Mouse (Mus musculus): ENCODE results near the gene Gm14862. TPM values are rescaled to one million over a fixed set of nuclear protein-coding genes. Genes with fewer than 3 reads are reported as not detected.
"Not testable (repeated sequence)": the region's sequence is repeated elsewhere in the genome, so short reads cannot be mapped to it uniquely, and the experiment has no call there.

Gene Gm14862
- not detected for total RNA-seq (2021)
- long read RNA-seq = 0 reads

DNA sequence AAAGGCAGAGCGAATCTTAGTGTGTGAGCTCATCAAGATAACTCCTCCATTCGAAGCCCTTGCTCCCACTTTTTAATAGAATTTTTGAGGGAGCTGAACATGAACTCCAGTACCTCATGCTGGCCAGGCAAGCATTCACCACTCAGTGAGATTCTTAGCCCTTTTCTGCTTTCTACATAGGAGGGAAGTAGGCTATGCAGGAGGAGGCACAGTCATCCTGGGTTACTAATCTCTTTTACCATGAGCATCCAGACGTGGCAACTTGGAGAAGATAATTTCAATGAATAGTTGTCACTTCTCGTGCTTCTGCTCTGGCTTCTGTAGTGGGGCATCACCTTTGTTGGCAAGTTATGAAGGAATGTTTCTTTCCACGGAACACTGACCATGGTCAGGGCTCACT lies at the start of gene Gm14862:
Gm14862 (minus strand) TSS at position 134 of the 400 bp plus-strand sequence.
- DNase-seq (ENCODE audit: low spot score in 2 of 2) = no peak

- no peak for DNase-seq (ENCODE audit: low spot score in 2 of 2)
Observed at GRCm38 (mm10) chrX:9303455-9303854, 46.8 kb upstream of the Gm14862 start.

- no peak for DNase-seq (ENCODE audit: low spot score in 2 of 2)
Observed at GRCm38 (mm10) chrX:9302791-9303190, 46.1 kb upstream of the Gm14862 start.

- no peak for DNase-seq (ENCODE audit: low spot score in 2 of 2)
Observed at GRCm38 (mm10) chrX:9298413-9298864, 41.7 kb upstream of the Gm14862 start.

DNA sequence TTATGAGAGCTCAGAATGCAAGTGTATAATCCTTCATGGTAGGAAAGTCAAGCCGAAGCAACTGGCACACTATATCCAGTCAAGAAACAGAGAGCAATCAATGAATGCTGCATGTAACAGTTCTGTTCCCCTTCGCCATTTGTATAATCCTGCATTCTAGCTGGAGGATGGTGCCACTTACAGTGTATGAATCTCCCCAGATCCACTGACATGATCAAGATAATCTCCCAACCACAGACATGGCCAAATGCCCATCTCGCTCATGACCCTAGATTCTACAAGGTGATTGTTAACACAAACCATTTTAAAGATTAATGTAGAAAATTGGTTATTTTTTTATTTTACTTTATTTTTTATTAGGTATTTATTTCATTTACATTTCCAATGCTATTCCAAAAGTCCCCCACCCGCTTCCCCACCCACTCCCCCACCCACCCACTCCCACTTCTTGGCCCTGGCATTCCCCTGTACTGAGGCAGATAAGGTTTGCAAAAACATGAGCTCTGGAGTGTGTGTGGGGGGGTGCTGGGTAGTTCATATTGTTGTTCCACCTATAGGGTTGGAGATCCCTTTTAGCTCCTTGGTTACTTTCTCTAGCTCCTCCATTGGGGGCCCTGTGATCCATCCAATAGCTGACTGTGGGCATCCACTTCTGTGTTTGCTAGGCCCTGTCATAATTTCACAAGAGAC lies 36.6 kb upstream of the Gm14862 start:
- DNase-seq (ENCODE audit: low spot score in 2 of 2) = not testable (repeated sequence)

- DNase-seq (ENCODE audit: low spot score in 2 of 2) = not testable (repeated sequence)
Observed at GRCm38 (mm10) chrX:9283464-9283863, 26.8 kb upstream of the Gm14862 start, which contains the start of gene H2al1m. TSS of gene H2al1m (plus strand) at chrX:9283764.

- no peak for DNase-seq (ENCODE audit: low spot score in 2 of 2)
Observed at GRCm38 (mm10) chrX:9274321-9274720, 17.6 kb upstream of the Gm14862 start.

GRCm38 (mm10) chrX:9273377-9274002 lies 16.8 kb upstream of the Gm14862 start:
- DNase-seq (ENCODE audit: low spot score in 2 of 2) = no peak

DNA sequence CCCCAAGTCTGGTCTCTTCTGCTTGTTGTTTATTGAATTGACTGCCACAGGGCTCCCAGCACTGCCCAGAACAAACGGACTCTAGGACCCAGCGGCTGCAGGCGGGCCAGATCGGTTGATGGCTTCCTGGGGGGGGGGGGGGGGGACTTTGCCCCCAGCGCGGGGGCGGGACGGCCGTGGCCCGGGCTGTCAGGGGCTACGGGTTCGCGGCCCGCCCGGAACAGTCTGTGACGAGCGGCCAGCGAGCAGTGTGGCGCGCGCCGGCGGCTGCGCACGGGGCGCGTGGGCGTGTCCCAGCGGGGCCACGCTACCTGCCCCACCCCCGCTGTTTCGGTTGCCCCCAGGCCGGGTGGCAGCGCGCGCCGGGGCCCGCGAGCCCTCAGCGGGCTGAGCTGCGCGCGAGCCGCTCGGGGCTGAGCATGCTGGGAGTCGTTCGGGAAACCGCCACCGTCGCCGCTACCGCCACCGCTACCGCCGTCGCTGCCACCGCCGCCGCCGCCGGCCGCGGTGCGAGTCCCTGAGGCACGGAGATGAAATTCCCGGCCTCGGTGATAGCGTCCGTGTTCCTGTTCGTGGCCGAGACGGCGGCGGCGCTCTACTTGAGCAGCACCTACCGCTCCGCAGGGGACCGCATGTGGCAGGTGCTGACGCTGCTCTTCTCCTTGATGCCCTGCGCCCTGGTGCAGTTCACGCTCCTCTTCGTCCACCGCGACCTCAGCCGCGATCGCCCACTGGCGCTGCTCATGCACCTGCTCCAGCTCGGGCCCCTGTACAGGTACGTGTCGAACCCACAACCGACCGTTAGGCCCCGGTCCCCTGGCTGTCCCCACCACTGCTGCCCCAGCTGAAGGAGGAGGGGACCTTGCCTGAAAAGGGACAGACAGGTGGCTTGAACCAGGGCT lies 16.0 kb upstream of the Gm14862 start, which contains the start of gene Xk:
Xk (plus strand) TSS at position 297 of the 902 bp plus-strand sequence.
- DNase-seq (ENCODE audit: low spot score in 2 of 2) = peak; percentile 5 to 35

GRCm38 (mm10) chrX:9271947-9272459 lies 15.3 kb upstream of the Gm14862 start:
- no peak for DNase-seq (ENCODE audit: low spot score in 2 of 2)

GRCm38 (mm10) chrX:9271112-9271511 lies 14.4 kb upstream of the Gm14862 start:
- DNase-seq (ENCODE audit: low spot score in 2 of 2) = no peak

DNA sequence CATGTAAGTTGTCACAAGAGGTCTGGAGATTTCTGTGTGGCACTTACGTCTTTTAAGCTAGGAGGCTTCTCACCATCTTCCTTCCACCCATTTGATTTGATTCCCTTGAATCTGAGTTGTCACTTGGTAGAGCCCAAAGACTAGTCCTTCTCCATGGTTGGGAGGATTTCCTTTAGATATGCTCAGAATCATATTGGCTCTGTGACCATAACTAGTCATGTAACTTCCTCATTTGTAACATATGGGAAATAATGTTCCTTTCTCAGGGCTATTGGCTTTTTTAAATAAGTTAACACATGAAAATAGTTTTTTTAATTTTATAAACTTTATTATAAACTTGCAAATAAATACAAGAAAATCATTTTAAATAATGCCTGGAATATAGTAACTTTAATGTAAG lies 2.6 kb upstream of the Gm14862 start:
- DNase-seq (ENCODE audit: low spot score in 2 of 2) = no peak

GRCm38 (mm10) chrX:9257831-9258230 lies 1.1 kb upstream of the Gm14862 start:
- DNase-seq (ENCODE audit: low spot score in 2 of 2) = no peak

GRCm38 (mm10) chrX:9254901-9255300 lies 1.8 kb downstream of the Gm14862 start:
- DNase-seq (ENCODE audit: low spot score in 2 of 2) = no peak

GRCm38 (mm10) chrX:9253990-9254389 lies 2.7 kb downstream of the Gm14862 start:
- DNase-seq (ENCODE audit: low spot score in 2 of 2) = no peak

DNA sequence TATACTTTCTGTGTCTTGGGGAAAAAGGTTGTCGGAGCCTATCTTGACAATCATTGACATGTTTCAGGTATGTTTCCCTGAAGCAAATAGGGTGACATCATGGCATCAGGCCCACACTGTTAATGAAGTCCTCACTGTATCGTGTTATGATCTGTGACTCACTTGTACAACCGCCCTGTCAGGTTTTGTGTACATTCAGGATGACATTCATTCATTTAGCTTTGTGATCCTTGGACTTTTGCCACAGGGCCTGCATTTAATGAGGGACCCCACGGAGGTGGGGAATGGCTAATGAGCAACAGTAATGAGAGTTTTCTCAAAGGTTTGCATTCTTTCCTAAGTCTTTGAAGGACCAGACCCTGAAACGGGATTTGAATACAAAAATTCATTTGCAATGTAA lies 7.8 kb downstream of the Gm14862 start:
- DNase-seq (ENCODE audit: low spot score in 2 of 2) = no peak

DNA sequence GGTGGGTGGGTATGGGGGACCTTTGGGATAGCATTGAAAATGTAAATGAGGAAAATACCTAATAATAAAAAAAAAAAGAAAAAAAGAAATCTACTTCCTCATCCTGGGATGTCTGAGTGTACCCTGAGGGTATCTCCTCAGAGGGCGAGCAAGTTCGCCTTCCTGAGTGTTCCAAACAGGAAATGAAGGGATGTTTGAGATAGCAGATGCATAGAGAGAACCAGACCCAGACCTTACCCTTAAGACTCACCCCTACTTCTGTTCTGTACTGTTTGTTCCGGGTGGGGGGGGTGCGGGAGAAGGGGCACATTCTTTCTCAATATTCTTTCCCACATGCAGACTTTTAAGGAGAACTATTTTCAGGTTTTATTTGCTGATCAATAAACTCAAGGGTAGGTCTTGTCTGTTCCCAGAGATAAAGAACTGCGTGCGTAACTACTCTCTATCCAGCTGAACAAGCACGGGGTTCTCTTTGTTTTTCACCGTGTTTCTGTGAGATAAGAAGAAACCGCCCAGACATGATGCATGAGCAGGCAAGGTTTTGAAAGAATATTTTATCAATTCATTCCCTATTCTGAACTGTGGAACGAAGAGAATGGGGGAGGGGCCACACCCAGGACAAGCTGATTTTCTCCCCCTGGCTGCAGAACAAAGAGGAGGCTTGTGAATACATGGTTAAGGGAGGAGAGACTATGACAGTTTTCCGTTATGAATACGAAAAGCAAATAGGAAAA lies 11.9 kb downstream of the Gm14862 start:
- peak in 1 of 2 experiments; percentile 3 for DNase-seq (ENCODE audit: low spot score in 2 of 2)

DNA sequence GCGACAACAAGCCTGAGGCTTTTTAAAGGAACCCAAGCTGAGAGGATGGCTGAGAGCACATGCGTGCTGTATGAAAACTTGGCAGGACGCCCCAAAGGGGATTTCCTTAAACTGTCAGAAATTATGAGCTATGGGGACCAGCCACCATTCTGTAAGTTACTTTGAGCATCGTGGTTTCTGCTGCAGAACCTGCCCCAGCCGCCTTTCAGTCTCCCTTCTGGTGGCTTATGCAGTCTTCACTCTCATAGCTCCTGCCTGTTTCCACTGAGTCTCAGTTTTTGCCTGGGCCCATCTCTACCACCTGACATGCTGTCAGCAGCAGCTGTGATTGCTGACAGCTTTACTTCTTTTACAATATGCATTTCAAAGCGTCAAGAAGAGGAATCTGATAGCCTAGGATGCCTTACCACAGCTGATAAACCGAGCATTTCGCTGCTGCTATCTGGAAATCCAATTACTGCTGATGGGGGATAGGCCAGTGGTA lies 13.3 kb downstream of the Gm14862 start:
- peak in 1 of 2 experiments; percentile 2 for DNase-seq (ENCODE audit: low spot score in 2 of 2)

GRCm38 (mm10) chrX:9240737-9241591 lies 15.7 kb downstream of the Gm14862 start:
- peak in 1 of 2 experiments; percentile 21 for DNase-seq (ENCODE audit: low spot score in 2 of 2)
